Mouse (Mus musculus): ENCODE measurements around the gene Hs6st3.

GRCm38 (mm10) chr14:119306461-119306860 is 168.3 kb downstream of the Hs6st3 start:
- TF ChIP-seq GATA1 (IDR thresholded peaks at IDR 0.05; ENCODE audit: low read length) (no peak), TAL1 (IDR thresholded peaks at IDR 0.05; ENCODE audit: low read length) (no peak)
